Mouse (Mus musculus) liver, embryonic 16.5 days (tissue): ENCODE results near the gene Kcna6. TPM values are rescaled to one million over a fixed set of nuclear protein-coding genes. Genes with fewer than 3 reads are reported as not detected.

Experiments
- ATAC-seq: fragments of 200-750 bp; cut with Nextera tagmentation; 2 replicates; pipeline ENCODE4 v1.8.0; 2017; ENCODE audit warnings: low read depth, mild to moderate bottlenecking, moderate number of reproducible peaks, moderate library complexity
- H3K27ac ChIP-seq: fragments of 300-500 bp; sonication (generic); 2 replicates; pipeline ENCODE4 v1.5.1; 2014; ENCODE audit warnings: mild to moderate bottlenecking, low read length
- H3K27me3 ChIP-seq: fragments of 300-500 bp; sonication (generic); 2 replicates; pipeline ENCODE4 v1.6.1; 2014; ENCODE audit warnings: low read depth, low read length, mixed read lengths; ENCODE audit not compliant: control insufficient read depth, insufficient read depth
- H3K36me3 ChIP-seq: fragments of 300-500 bp; sonication (generic); 2 replicates; pipeline ENCODE4 v1.6.1; 2014; ENCODE audit warnings: mild to moderate bottlenecking; ENCODE audit not compliant: control insufficient read depth, insufficient read depth
- H3K4me1 ChIP-seq: fragments of 300-500 bp; sonication (generic); 2 replicates; pipeline ENCODE4 v1.6.1; 2014; ENCODE audit warnings: low read depth, low read length, mixed read lengths; ENCODE audit not compliant: control insufficient read depth
- H3K4me2 ChIP-seq: fragments of 300-500 bp; sonication (generic); 2 replicates; pipeline ENCODE4 v1.6.1; 2014; ENCODE audit warnings: low read depth, low read length, mixed read lengths
- H3K4me3 ChIP-seq: fragments of 300-500 bp; sonication (generic); 2 replicates; pipeline ENCODE4 v1.5.1; 2014; ENCODE audit warnings: low read depth, mild to moderate bottlenecking, low read length
- H3K9ac ChIP-seq: fragments of 300-500 bp; sonication (generic); 2 replicates; pipeline ENCODE4 v1.6.1; 2014; ENCODE audit warnings: low read depth, low read length
- H3K9me3 ChIP-seq: fragments of 300-500 bp; sonication (generic); replicated peaks from 2 replicates; pipeline ENCODE4 v1.6.1; 2016; ENCODE audit warnings: low read length; ENCODE audit not compliant: control insufficient read depth
- WGBS: fragments of 180-500 bp; shearing (Covaris S2); extraction: QIAGEN DNeasy Blood & Tissue Kit; methylation state at CpG from one replicate; pipeline ENCODE4 v1.1.7; 2014; ENCODE audit not compliant: insufficient replicate concordance; 5-methylcytosine and 5-hydroxymethylcytosine counted together
- polyA plus RNA-seq: library from polyadenylated mRNA; unstranded; fragments of >200 nt; fragmentation: Nextera tagmentation; extraction: Ambion mirVana; gene quantifications from 2 replicates; pipeline ENCODE4 v1.2.1, GENCODE M21; 2015

The Kcna6 gene
- polyA plus RNA-seq, 1 experiment from 2014 or later, result 0.05 TPM

DNA sequence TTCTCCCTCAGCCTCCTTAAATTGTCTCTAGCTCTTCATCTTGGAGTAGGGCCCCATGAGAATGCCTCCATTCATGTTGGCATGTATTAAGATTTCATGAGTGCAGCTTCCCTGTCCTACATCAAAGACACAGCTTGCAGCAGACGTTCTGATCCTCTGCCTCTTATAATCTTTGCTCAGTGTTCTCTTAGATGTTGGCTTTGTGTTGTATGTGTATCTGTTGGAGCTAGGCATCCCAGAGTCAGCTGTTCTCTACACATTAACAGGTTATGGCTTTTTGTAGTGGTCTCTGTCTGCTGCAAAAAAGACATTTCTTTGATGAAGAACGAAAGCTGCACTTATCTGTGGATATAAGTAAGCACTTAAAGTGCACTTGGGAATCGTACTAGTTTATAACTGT, 75.9 kb downstream of the Kcna6 start:
- no peak overlapping the region for H3K9ac ChIP-seq
- no peak overlapping the region for H3K4me2 ChIP-seq
- no peaks in the 10 kb centered on the region for H3K36me3 ChIP-seq
- no peak for ATAC-seq
- 59% methylated on average over 3 of the region's 3 CpGs for WGBS
- no peak overlapping the region for H3K4me3 ChIP-seq
- H3K27me3 ChIP-seq, result no peaks in the 10 kb centered on the region; the same call in 1 of the 2 replicates
- H3K27ac ChIP-seq, result no peak overlapping the region
- H3K9me3 ChIP-seq, result no peaks in the 10 kb centered on the region
- no peaks in the 10 kb centered on the region for H3K4me1 ChIP-seq

Other genes starting within 250 kb of the Kcna6 start
- gene Kcna5, start 205.3 kb downstream of the Kcna6 start, polyA plus RNA-seq, result 0.07 and 0.09 TPM in 2 replicates
- gene Kcna1, start 94.3 kb downstream of the Kcna6 start, polyA plus RNA-seq, result 0.02 and 0.04 TPM in 2 replicates
- gene Ndufa9, start 108.5 kb upstream of the Kcna6 start, polyA plus RNA-seq, result 132 and 147 TPM in 2 replicates
- gene Akap3, start 112.4 kb upstream of the Kcna6 start, polyA plus RNA-seq, result not detected in 2 replicates
- 0.05 TPM in 1 of 2 replicates, not detected in the other for gene Dyrk4, start 181.2 kb upstream of the Kcna6 start, polyA plus RNA-seq
- 40.3 and 46.5 TPM in 2 replicates for gene Rad51ap1, start 198.9 kb upstream of the Kcna6 start, polyA plus RNA-seq
- gene D6Wsu163e, start 199.3 kb upstream of the Kcna6 start, polyA plus RNA-seq, result 12.3 and 14.6 TPM in 2 replicates